20 mouse cellular contexts compared by ENCODE assay signal in genomic region chr15:87184248-87184647, GRCm38 (mm10).
DNase-seq lines count a peak whose midpoint lies in the region; ATAC-seq and TF ChIP-seq lines count a peak whose summit lies in the region.
"Had no signal": no experiment of that assay in that cellular context is flagged by ENCODE, and none has a peak within 500 bp of the region (broad histone marks: within the 10 kb centered on the region; RNA-seq: fewer than 3 reads in every experiment).

No protein-coding gene starts in this region.

- no peak for TF ChIP-seq CTCF in midbrain, postnatal 0 days (IDR thresholded peaks at IDR 0.05)
- TF ChIP-seq CTCF in kidney, adult 2 months (conservative IDR thresholded peaks at IDR 0.05; ENCODE audit: insufficient read depth, insufficient read length, low read depth, low read length), result no peak

- H3K4me1 ChIP-seq in hindbrain, embryonic 10.5 days (replicated peaks), result 0 out of 2 replicates have a peak, but pooled peaks cover 3% of the 10 kb centered on the region
- no peaks in the 10 kb centered on the region for H3K4me1 ChIP-seq in hindbrain, embryonic 14.5 days (replicated peaks; ENCODE audit: control insufficient read depth, insufficient read depth, low read length)
- no peaks in the 10 kb centered on the region for H3K4me1 ChIP-seq in midbrain, postnatal 0 days (ENCODE audit: insufficient read depth, low read length)
- H3K4me1 ChIP-seq in midbrain, embryonic 10.5 days, result no peaks in the 10 kb centered on the region
- no peaks in the 10 kb centered on the region for H3K4me1 ChIP-seq in kidney, adult 2 months (ENCODE audit: control insufficient read depth, insufficient read depth, low read length)
- H3K4me1 ChIP-seq: limb, embryonic 15.5 days; liver, embryonic 15.5 days; lung, embryonic 15.5 days; midbrain, embryonic 12.5 days had no signal

- 77% methylated on average over 7 of the region's 7 CpGs for WGBS in hindbrain, embryonic 10.5 days
- 63% methylated on average over 7 of the region's 7 CpGs for WGBS in hindbrain, embryonic 14.5 days
- 74% methylated on average over 7 of the region's 7 CpGs for WGBS in midbrain, postnatal 0 days
- WGBS in midbrain, embryonic 10.5 days, result 87% methylated on average over 7 of the region's 7 CpGs
- WGBS in kidney, adult 2 months, result 66% methylated on average over 7 of the region's 7 CpGs

- no peak overlapping the region for H3K4me2 ChIP-seq in hindbrain, embryonic 14.5 days (replicated peaks)
- H3K4me2 ChIP-seq in midbrain, postnatal 0 days (ENCODE audit: low read depth, low read length, poor library complexity, severe bottlenecking), result no peak overlapping the region
- H3K4me2 ChIP-seq: heart, embryonic 11.5 days; limb, embryonic 15.5 days; liver, embryonic 15.5 days; lung, embryonic 15.5 days; midbrain, embryonic 12.5 days had no signal

- H3K9me3 ChIP-seq in hindbrain, embryonic 10.5 days, result no peaks in the 10 kb centered on the region
- no peaks in the 10 kb centered on the region for H3K9me3 ChIP-seq in hindbrain, embryonic 14.5 days (ENCODE audit: control insufficient read depth, low read length)
- no peaks in the 10 kb centered on the region for H3K9me3 ChIP-seq in midbrain, postnatal 0 days (ENCODE audit: low read length)
- no peaks in the 10 kb centered on the region for H3K9me3 ChIP-seq in midbrain, embryonic 10.5 days (replicated peaks)
- H3K9me3 ChIP-seq: limb, embryonic 15.5 days; liver, embryonic 15.5 days; lung, embryonic 15.5 days; midbrain, embryonic 12.5 days had no signal

- no peaks in the 10 kb centered on the region for H3K36me3 ChIP-seq in hindbrain, embryonic 10.5 days
- no peaks in the 10 kb centered on the region for H3K36me3 ChIP-seq in hindbrain, embryonic 14.5 days (replicated peaks; ENCODE audit: control insufficient read depth, insufficient read depth)
- H3K36me3 ChIP-seq in midbrain, postnatal 0 days (ENCODE audit: insufficient read depth, low read length), result no peaks in the 10 kb centered on the region
- H3K36me3 ChIP-seq in midbrain, embryonic 10.5 days, result no peaks in the 10 kb centered on the region
- no peaks in the 10 kb centered on the region for H3K36me3 ChIP-seq in kidney, adult 2 months (ENCODE audit: control insufficient read depth, insufficient read depth, low read length)
- H3K36me3 ChIP-seq: limb, embryonic 15.5 days; liver, embryonic 15.5 days; lung, embryonic 15.5 days; midbrain, embryonic 12.5 days had no signal

- no peaks in the 10 kb centered on the region for H3K27me3 ChIP-seq in hindbrain, embryonic 10.5 days (ENCODE audit: insufficient read depth, poor library complexity, severe bottlenecking)
- H3K27me3 ChIP-seq in hindbrain, embryonic 14.5 days (ENCODE audit: control insufficient read depth, insufficient read depth, low read length), result no peaks in the 10 kb centered on the region
- no peaks in the 10 kb centered on the region for H3K27me3 ChIP-seq in midbrain, postnatal 0 days (ENCODE audit: insufficient read depth, low read length)
- H3K27me3 ChIP-seq in midbrain, embryonic 10.5 days (ENCODE audit: low read depth, poor library complexity, severe bottlenecking), result no peaks in the 10 kb centered on the region
- H3K27me3 ChIP-seq in kidney, adult 2 months (replicated peaks; ENCODE audit: control insufficient read depth, insufficient read depth, low read length), result no peaks in the 10 kb centered on the region
- H3K27me3 ChIP-seq: limb, embryonic 15.5 days; liver, embryonic 15.5 days; lung, embryonic 15.5 days; midbrain, embryonic 12.5 days had no signal

- peak overlapping the region; percentile 35; the same call in 1 of the 2 replicates for H3K27ac ChIP-seq in hindbrain, embryonic 10.5 days
- no peak overlapping the region for H3K27ac ChIP-seq in hindbrain, embryonic 14.5 days
- no peak overlapping the region for H3K27ac ChIP-seq in midbrain, postnatal 0 days (ENCODE audit: low read depth, low read length)
- no peak overlapping the region; the same call in 1 of the 2 replicates for H3K27ac ChIP-seq in midbrain, embryonic 10.5 days (replicated peaks)
- no peak overlapping the region for H3K27ac ChIP-seq in kidney, adult 2 months (ENCODE audit: insufficient read depth, low read depth, low read length)
- H3K27ac ChIP-seq: limb, embryonic 15.5 days; liver, embryonic 15.5 days; lung, embryonic 15.5 days; macrophage; midbrain, embryonic 12.5 days had no signal

- DNase-seq in hindbrain, embryonic 10.5 days (ENCODE audit: low spot score), result no peak
- DNase-seq in hindbrain, embryonic 14.5 days (ENCODE audit: low spot score), result no peak
- peak; percentile 52 for DNase-seq in midbrain, postnatal 0 days (ENCODE audit: low spot score)
- DNase-seq in midbrain, embryonic 10.5 days (ENCODE audit: low spot score), result no peak
- peak; percentile 89 for DNase-seq in cerebellum, adult 9-11 months
- DNase-seq in lung, postnatal 36 days, result no peak
- no peak for DNase-seq in layer of hippocampus, postnatal 10 days (ENCODE audit: low spot score in 2 of 2)
- no peak for DNase-seq in kidney, adult 2 months
- DNase-seq: adrenal gland, postnatal 14 days; gastrocnemius, postnatal 10 days; kidney, postnatal 36 days; spleen, adult 18-20 months had no signal

- no peak overlapping the region for H3K9ac ChIP-seq in hindbrain, embryonic 14.5 days
- no peak overlapping the region for H3K9ac ChIP-seq in midbrain, postnatal 0 days (replicated peaks; ENCODE audit: low read length, poor library complexity, severe bottlenecking)
- H3K9ac ChIP-seq: limb, embryonic 15.5 days; liver, embryonic 15.5 days; lung, embryonic 15.5 days; midbrain, embryonic 12.5 days had no signal

- no peak overlapping the region for H3K4me3 ChIP-seq in hindbrain, embryonic 10.5 days
- H3K4me3 ChIP-seq in hindbrain, embryonic 14.5 days (replicated peaks; ENCODE audit: low read length), result no peak overlapping the region
- no peak overlapping the region for H3K4me3 ChIP-seq in midbrain, postnatal 0 days (ENCODE audit: low read depth, low read length)
- H3K4me3 ChIP-seq in midbrain, embryonic 10.5 days, result no peak overlapping the region
- no peak overlapping the region for H3K4me3 ChIP-seq in kidney, adult 2 months (ENCODE audit: insufficient read depth, low read depth, low read length)
- H3K4me3 ChIP-seq: limb, embryonic 15.5 days; liver, embryonic 15.5 days; lung, embryonic 15.5 days; midbrain, embryonic 12.5 days had no signal

- no peak for ATAC-seq in hindbrain, embryonic 14.5 days (ENCODE audit: low FRiP score)
- no peak for ATAC-seq in midbrain, postnatal 0 days (ENCODE audit: low FRiP score)
- ATAC-seq: forebrain, embryonic 14.5 days; intestine, embryonic 16.5 days had no signal

- TF ChIP-seq POLR2A in kidney, adult 2 months (IDR thresholded peaks at IDR 0.05; ENCODE audit: low read depth, low read length), result no peak

Comparison
In these comparisons a context has a peak if more than half of its experiments do, and no peak if none do; other contexts are left out.
1. DNase-seq: peak in midbrain, postnatal 0 days (single experiment) and cerebellum, adult 9-11 months (single experiment); none in hindbrain, embryonic 10.5 days (single experiment), hindbrain, embryonic 14.5 days (single experiment), midbrain, embryonic 10.5 days (single experiment), lung, postnatal 36 days (single experiment), layer of hippocampus, postnatal 10 days (0 of 2) and kidney, adult 2 months (single experiment).